Mouse (Mus musculus) splenic B cell, adult 2 months (primary cell): ENCODE results near the gene Frrs1.

Experiments
- DNase-seq: peaks from one replicate; pipeline ENCODE4 v3.0.0-alpha.2; 2011; ENCODE audit warnings: low read depth, low spot score
- H3K27me3 ChIP-seq: 2 replicates; pipeline ENCODE4 v1.6.1; 2012; ENCODE audit warnings: mild to moderate bottlenecking, low read length, moderate library complexity, mixed read lengths; ENCODE audit not compliant: control insufficient read depth, poor library complexity, insufficient read depth, severe bottlenecking
- H3K36me3 ChIP-seq: 2 replicates; pipeline ENCODE4 v1.6.1; 2012; ENCODE audit warnings: mild to moderate bottlenecking, low read length, moderate library complexity, mixed read lengths; ENCODE audit not compliant: control insufficient read depth, poor library complexity, insufficient read depth, severe bottlenecking

The Frrs1 gene

GRCm38 (mm10) chr3:116914931-116915330 lies 55.7 kb downstream of the Frrs1 start:
- Histone ChIP-seq H3K36me3 (no peaks in the 10 kb centered on the region), H3K27me3 (no peaks in the 10 kb centered on the region)
- DNase-seq = no peak

- H3K36me3 ChIP-seq = no peaks in the 10 kb centered on the region
- DNase-seq = no peak
- no peaks in the 10 kb centered on the region for H3K27me3 ChIP-seq
Measured at GRCm38 (mm10) chr3:116917016-116917415, 57.8 kb downstream of the Frrs1 start.

DNA sequence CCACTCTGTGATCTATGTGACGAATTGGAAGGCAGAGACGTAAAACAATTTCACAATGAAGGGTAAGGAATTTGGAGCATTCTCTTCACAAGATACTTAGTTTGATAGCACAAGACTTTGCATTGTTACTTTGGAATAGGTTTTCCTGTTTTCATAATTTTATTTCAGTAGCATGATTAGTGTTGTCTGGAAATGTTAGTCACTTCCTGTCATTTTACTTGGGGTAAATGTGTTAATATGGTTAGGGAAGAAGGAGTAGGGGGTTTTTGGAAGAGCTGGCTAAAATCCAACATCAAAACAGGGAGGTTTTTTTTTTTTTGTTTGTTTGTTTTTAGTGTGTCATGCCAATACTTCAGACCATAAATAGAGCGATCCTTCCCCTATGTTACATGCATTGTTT lies 62.3 kb downstream of the Frrs1 start:
- no peak for DNase-seq
- Histone ChIP-seq H3K27me3 (no peaks in the 10 kb centered on the region), H3K36me3 (no peaks in the 10 kb centered on the region)

GRCm38 (mm10) chr3:116923042-116923441 lies 63.8 kb downstream of the Frrs1 start:
- no peak for DNase-seq
- no peaks in the 10 kb centered on the region for H3K36me3 ChIP-seq
- H3K27me3 ChIP-seq = no peaks in the 10 kb centered on the region

GRCm38 (mm10) chr3:116928994-116929393 lies 69.7 kb downstream of the Frrs1 start:
- Histone ChIP-seq H3K36me3 (no peaks in the 10 kb centered on the region), H3K27me3 (no peaks in the 10 kb centered on the region)
- no peak for DNase-seq

DNA sequence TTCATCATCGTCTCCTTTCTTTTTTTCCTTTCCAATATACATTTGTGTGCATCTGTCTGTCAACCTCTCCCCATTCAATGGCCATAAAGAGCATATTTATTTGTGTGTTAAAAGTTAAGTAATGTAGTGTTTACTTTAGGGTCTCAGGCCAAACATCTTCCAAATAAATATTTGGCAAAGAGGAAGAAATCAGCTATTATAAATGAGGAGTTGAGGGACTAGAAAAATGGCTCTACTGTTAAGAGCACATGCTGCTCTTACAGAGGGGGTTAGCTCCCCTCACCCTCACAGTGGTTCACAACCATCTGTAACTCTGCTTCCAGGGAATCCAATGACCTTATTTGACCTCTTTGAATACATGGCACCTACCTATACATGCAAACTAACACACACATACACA lies 73.9 kb downstream of the Frrs1 start:
- H3K36me3 ChIP-seq = no peaks in the 10 kb centered on the region
- no peak for DNase-seq

GRCm38 (mm10) chr3:116936934-116937691 lies 77.8 kb downstream of the Frrs1 start:
- Histone ChIP-seq H3K27me3 (no peaks in the 10 kb centered on the region), H3K36me3 (no peaks in the 10 kb centered on the region)
- DNase-seq = no peak

More for the DNA sequence above, 73.9 kb downstream of the Frrs1 start:
- H3K27me3 ChIP-seq = no peaks in the 10 kb centered on the region

DNA sequence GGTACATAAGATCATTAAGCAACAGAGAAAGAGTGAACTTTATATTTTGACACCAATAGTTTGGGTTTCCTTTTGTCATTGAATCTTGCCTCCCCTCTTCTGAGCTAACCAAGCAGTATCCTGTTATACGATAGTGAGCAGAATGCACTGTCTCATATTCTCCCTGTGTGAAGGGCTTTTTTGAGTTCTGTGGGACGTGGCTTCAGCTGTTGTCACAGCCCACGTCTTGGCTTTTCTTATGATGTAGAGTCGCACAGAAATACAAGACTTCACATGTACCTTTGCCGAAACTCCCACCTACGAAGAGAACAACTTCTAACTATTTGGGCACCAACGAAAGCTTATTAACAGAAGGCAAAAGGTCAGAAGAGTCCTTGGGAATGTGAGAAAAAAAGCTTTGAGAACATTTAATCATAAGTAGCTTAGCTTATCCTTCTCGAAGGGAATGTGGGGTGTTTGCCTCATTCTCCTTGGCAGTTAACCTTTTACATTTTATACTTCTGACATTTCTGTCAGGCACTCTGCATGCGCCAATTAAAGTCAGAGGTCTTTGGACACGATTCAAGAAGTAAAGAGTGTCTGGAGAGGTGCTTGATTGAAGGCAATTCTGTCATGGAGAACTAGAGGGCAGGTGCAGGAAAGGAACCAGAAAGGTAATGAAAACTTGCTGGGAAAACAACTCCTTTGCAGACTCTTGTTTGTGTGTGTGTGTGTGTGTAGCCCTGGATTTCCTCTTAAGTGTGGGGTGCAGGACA lies 81.7 kb downstream of the Frrs1 start:
- Histone ChIP-seq H3K27me3 (no peaks in the 10 kb centered on the region), H3K36me3 (no peaks in the 10 kb centered on the region)
- no peak for DNase-seq

- DNase-seq = no peak
- H3K36me3 ChIP-seq = no peaks in the 10 kb centered on the region
- H3K27me3 ChIP-seq = no peaks in the 10 kb centered on the region
Measured at GRCm38 (mm10) chr3:116941559-116942117, 82.4 kb downstream of the Frrs1 start.

DNA sequence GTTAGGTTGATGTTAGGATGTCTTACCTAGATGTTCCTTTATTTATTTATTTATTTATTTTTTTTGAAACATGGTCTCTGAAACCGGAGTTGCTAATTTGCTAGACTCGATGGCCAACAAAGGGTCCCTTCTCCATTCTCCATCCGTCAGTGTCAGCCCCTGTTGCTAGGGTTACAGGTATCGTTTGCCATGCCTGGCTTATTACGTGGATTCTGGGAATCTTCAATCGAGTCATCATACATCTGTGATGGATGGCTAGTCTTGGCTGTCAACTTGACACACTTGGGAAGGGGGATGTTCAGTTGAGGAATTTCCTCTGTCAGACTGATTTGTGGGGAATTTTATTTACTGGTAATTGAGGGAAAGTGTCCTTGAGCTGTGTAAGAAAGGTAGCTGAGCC lies 83.5 kb downstream of the Frrs1 start:
- no peaks in the 10 kb centered on the region for H3K27me3 ChIP-seq
- no peak for DNase-seq
- H3K36me3 ChIP-seq = no peaks in the 10 kb centered on the region

DNA sequence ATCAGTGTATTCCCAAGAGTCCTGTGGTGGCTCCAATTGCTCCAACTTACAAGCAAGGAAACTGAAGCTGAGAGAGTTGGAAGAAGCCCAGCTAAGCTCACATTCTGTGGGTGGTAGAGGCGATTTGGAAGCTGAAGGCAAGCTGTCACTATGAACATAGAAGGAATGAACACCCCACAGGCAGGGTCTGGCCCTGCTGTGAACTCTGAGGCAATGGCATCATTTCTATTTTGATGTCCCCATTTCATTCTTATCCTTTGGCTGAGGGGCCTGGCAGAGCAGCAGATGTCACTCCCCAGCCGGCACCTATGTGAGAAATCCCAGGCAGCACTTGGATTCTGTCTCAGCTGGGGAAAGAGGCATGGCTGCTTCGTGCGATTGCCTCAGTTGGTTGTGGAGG lies 84.2 kb downstream of the Frrs1 start:
- H3K36me3 ChIP-seq = no peaks in the 10 kb centered on the region
- no peak for DNase-seq
- no peaks in the 10 kb centered on the region for H3K27me3 ChIP-seq

DNA sequence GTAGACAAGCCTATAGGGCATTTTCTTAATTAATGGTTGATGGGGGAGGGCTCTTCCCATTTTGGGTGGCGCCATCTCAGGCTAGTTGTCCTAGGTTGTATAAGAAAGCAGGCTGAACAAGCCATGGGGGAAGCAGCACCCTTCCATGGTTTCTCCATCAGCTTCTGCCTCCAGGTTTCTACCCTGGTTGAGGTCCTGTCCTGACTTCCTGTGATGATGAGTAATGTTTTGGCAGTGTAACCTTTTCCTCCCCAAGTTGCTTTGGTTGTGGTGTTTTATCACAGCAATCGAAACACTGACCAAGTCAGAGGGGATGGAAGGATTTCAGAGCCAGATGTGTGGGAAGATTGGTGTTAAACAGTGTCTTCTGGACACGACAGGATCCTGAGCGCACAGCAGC lies 87.2 kb downstream of the Frrs1 start:
- no peaks in the 10 kb centered on the region for H3K27me3 ChIP-seq
- H3K36me3 ChIP-seq = no peaks in the 10 kb centered on the region
- no peak for DNase-seq

DNA sequence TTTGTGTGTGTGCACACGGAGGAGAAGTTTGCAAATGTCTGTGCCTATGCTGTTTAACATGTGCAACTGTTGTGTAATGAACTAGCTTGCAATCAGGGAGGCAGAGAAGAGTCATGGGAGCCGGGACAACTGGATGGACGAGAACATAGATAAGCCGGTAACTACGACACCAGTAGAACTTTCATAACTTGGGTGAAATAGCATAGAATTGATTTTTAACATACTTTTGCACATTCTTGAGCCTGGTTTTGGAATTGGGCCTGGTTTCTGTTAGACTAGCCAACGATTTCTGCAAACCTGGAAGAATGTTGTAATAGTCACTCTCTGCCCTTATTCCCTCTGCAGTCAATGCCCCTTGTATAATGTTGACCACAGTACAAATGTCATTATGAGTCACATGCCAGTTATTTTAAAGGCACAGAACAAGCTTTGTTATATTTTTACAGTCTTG lies 91.4 kb downstream of the Frrs1 start:
- no peaks in the 10 kb centered on the region for H3K36me3 ChIP-seq
- DNase-seq = no peak
- H3K27me3 ChIP-seq = no peaks in the 10 kb centered on the region

- Histone ChIP-seq H3K27me3 (no peaks in the 10 kb centered on the region), H3K36me3 (no peaks in the 10 kb centered on the region)
- no peak for DNase-seq
Measured at GRCm38 (mm10) chr3:116951489-116951888, 92.2 kb downstream of the Frrs1 start.

DNA sequence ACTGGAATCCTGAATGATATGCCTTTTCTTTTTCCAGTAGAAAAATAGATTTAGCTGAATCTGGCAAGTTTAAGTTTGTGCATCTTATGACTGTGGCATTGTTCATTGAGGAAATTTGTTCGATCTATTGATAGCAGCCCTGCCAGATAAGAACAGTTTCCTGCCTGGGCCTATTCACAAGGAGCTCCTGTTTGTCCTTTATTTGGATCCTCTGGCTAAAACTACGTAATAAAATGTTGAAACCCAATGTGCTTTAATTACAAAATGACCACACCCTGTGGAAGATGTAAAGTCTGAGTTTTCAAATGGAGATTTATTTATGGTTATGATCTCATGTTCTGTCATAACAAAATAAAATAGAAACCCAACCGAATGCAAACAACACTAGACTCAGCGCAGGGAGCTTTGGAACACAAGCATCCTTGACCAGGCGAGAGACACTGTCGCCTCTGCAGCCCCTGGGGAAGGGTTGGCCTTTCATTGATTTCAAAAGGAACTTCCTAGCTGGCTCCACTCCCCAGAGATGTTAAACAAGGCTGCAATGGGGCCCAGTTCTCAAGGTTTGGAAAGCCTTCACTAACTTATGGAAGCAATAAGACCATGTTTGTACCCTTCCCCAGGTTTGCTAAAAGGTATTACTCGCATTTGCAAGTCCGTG lies 93.1 kb downstream of the Frrs1 start:
- no peaks in the 10 kb centered on the region for H3K36me3 ChIP-seq

More for the DNA sequence above, 93.1 kb downstream of the Frrs1 start:
- H3K27me3 ChIP-seq = no peaks in the 10 kb centered on the region
- no peak for DNase-seq
